Mouse (Mus musculus): ENCODE measurements around the gene Kidins220. TPM values are rescaled to one million over a fixed set of nuclear protein-coding genes. Genes with fewer than 3 reads are reported as not detected.

Kidins220 gene
- 13.4 and 28.3 TPM in 2 replicates for polyA plus RNA-seq (2012; rRNA removed)

DNA sequence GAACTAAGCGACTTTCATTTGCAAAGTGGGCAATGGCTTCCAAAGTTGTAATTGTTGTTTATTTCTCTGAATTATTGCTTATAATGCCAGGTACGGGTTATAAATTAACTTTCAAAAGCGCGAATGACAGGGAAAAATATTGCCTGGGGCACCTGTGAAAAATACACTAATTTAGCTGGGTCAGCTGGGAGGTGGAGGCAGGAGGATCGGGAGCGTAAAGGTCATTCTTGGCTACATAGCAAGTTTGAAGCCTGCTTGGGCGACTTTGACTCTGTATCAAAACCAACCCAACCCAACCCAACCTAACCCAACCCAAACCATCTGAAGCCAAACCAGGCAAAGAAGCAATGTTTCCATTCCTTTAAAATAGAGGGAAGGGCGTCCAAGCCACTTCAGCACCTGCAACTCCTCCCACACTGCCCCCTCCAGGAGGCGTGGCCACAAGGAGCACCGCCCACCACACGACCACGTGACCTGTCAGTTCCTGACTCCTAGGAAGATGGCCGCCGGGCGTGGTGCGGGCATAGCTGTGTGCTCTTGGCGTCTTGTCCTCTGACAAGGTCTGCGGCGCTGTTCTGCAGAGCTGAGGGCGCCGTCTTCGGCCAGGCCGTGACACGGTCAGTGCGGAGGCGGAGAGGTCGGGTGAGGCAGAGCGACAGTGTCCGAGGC is at the start of gene Kidins220:
Gene Kidins220, plus strand, starts transcription at position 480 of the 669 bp plus-strand sequence.
- 6% methylated on average over 28 of the region's 29 CpGs for WGBS
- H3K36me3 ChIP-seq (ENCODE audit: control insufficient read depth, insufficient read depth, low read length): no peaks in the 10 kb centered on the region
- peaks cover 5% of the 10 kb centered on the region for H3K4me1 ChIP-seq (ENCODE audit: control insufficient read depth, insufficient read depth, insufficient read length, low read length)
- peak within 1 kb of the TSS; percentile 75 for H3K27ac ChIP-seq (ENCODE audit: insufficient read depth, low read depth, low read length)
- peak within 1 kb of the TSS; percentile 75 for H3K4me3 ChIP-seq (ENCODE audit: low read depth, low read length)
- TF ChIP-seq CTCF (IDR thresholded peaks at IDR 0.05; ENCODE audit: extremely low read depth, insufficient read length, insufficient replicate concordance, low read depth, low read length): no peak
- peak; percentile 76 for TF ChIP-seq POLR2A (IDR thresholded peaks at IDR 0.05; ENCODE audit: low read depth, low read length)
- H3K27me3 ChIP-seq (ENCODE audit: control insufficient read depth, insufficient read depth, low read length): no peaks in the 10 kb centered on the region

DNA sequence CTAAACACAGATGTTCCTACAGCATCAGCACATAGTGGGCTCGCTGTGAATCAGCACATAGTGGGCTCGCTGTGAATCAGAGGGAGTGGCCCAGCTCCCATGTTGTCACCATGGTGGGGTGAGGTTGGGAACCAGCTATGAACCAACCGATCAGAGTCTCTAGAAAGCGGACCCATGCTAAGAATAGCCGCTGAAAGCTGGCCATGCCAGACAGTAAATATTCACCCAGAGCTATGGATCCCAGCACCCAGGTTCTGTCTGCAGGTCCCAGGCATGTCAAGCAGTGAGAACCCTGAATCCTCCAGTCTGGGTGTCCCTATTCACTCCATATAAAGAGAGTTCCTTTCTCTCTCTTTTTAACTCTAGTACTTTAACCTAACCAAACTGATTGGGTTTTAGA is 49.4 kb upstream of the Kidins220 start:
- H3K27ac ChIP-seq (ENCODE audit: insufficient read depth, low read depth, low read length): no peak overlapping the region
- H3K4me1 ChIP-seq (ENCODE audit: control insufficient read depth, insufficient read depth, insufficient read length, low read length): no peaks in the 10 kb centered on the region
- H3K4me3 ChIP-seq (ENCODE audit: low read depth, low read length): no peak overlapping the region
- WGBS: 77% methylated on average over 5 of the region's 5 CpGs
- H3K27me3 ChIP-seq (ENCODE audit: control insufficient read depth, insufficient read depth, low read length): no peaks in the 10 kb centered on the region
- no peak for TF ChIP-seq CTCF (IDR thresholded peaks at IDR 0.05; ENCODE audit: extremely low read depth, insufficient read length, insufficient replicate concordance, low read depth, low read length)
- no peak for TF ChIP-seq POLR2A (IDR thresholded peaks at IDR 0.05; ENCODE audit: low read depth, low read length)
- no peaks in the 10 kb centered on the region for H3K36me3 ChIP-seq (ENCODE audit: control insufficient read depth, insufficient read depth, low read length)

DNA sequence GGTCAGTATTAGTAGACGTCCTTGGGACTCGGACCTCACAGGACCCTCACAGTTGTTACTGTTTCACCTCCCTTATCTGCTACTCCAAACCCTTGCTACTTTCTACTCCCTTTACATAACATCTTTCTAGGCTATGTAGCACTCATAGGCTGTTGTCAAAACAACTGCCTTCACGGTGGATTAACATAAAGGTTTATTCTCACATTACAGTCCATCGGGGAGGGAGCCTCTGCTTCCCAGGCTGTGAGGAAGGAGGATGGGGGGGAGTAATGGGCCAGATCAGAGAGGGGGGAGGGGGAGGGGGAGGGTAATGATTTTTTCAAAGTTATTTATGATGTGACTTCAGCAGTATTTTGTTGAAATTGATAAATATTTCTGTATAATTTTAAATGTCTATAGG is 49.0 kb upstream of the Kidins220 start:
- no peak for TF ChIP-seq CTCF (IDR thresholded peaks at IDR 0.05; ENCODE audit: extremely low read depth, insufficient read length, insufficient replicate concordance, low read depth, low read length)
- TF ChIP-seq POLR2A (IDR thresholded peaks at IDR 0.05; ENCODE audit: low read depth, low read length): no peak
- 73% methylated on average over 4 of the region's 4 CpGs for WGBS
- H3K27ac ChIP-seq (ENCODE audit: insufficient read depth, low read depth, low read length): no peak overlapping the region
- H3K27me3 ChIP-seq (ENCODE audit: control insufficient read depth, insufficient read depth, low read length): no peaks in the 10 kb centered on the region
- H3K4me1 ChIP-seq (ENCODE audit: control insufficient read depth, insufficient read depth, insufficient read length, low read length): no peaks in the 10 kb centered on the region
- H3K4me3 ChIP-seq (ENCODE audit: low read depth, low read length): no peak overlapping the region
- no peaks in the 10 kb centered on the region for H3K36me3 ChIP-seq (ENCODE audit: control insufficient read depth, insufficient read depth, low read length)

DNA sequence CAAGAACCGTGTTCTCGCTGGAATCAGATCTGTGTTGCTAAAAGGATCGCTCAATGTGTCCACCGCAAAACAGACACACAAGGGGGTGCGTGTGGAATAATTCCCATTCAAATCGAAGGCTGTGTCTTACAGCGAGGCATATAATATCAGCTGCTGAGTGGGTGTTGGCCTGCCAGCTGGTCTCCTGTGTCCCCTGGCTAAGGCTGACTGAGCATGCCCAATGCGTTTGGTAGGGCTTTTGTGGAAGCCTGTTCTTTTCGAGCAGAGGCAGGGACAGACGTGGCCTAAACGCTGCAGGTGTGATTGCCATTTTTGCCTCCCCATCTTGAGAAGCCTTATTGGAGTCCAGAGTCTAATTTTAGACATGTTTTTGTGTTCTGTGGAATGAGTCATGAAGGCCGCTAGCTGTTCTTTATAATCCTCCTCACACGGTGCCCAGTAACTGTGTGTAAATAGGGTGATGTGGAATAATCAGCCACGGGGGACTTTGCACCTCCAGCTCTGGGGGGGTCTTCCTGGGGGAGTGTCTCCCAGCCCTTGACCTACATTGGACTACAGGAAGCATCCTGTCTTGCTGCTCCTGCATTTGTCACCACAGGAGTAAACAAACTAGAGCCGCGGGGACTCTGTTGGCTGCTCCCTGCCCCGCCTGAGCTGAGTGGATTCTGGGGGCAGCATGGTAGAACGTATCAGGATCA is 46.5 kb upstream of the Kidins220 start:
- no peak for TF ChIP-seq POLR2A (IDR thresholded peaks at IDR 0.05; ENCODE audit: low read depth, low read length)
- TF ChIP-seq CTCF (IDR thresholded peaks at IDR 0.05; ENCODE audit: extremely low read depth, insufficient read length, insufficient replicate concordance, low read depth, low read length): no peak
- Histone ChIP-seq H3K27me3 (ENCODE audit: control insufficient read depth, insufficient read depth, low read length) (no peaks in the 10 kb centered on the region), H3K4me1 (ENCODE audit: control insufficient read depth, insufficient read depth, insufficient read length, low read length) (no peaks in the 10 kb centered on the region), H3K27ac (ENCODE audit: insufficient read depth, low read depth, low read length) (no peak overlapping the region), H3K4me3 (ENCODE audit: low read depth, low read length) (no peak overlapping the region), H3K36me3 (ENCODE audit: control insufficient read depth, insufficient read depth, low read length) (no peaks in the 10 kb centered on the region)
- 47% methylated on average over 18 of the region's 18 CpGs for WGBS

DNA sequence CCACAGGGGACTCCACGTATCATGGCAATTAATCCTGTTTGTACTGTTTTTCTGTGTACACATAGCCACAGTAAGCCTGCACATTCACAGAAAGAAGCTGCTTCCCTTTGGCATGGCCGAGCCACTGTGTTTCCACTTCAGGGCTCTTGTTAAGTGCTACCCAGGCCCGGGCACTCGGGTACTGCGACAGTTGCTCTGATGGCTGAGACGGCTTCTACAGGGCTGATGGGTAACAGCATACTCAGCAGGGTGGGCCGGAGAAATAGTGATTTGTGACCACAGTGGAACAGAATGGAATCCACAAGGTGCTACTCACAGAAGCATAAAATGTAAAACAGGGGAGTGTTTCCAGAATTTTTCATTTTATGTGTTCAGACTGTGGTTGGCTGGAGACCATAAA is 45.7 kb upstream of the Kidins220 start:
- Histone ChIP-seq H3K27me3 (ENCODE audit: control insufficient read depth, insufficient read depth, low read length) (no peaks in the 10 kb centered on the region), H3K36me3 (ENCODE audit: control insufficient read depth, insufficient read depth, low read length) (no peaks in the 10 kb centered on the region), H3K27ac (ENCODE audit: insufficient read depth, low read depth, low read length) (no peak overlapping the region), H3K4me1 (ENCODE audit: control insufficient read depth, insufficient read depth, insufficient read length, low read length) (no peaks in the 10 kb centered on the region), H3K4me3 (ENCODE audit: low read depth, low read length) (no peak overlapping the region)
- TF ChIP-seq CTCF (IDR thresholded peaks at IDR 0.05; ENCODE audit: extremely low read depth, insufficient read length, insufficient replicate concordance, low read depth, low read length): no peak
- TF ChIP-seq POLR2A (IDR thresholded peaks at IDR 0.05; ENCODE audit: low read depth, low read length): no peak
- 89% methylated on average over 7 of the region's 7 CpGs for WGBS

DNA sequence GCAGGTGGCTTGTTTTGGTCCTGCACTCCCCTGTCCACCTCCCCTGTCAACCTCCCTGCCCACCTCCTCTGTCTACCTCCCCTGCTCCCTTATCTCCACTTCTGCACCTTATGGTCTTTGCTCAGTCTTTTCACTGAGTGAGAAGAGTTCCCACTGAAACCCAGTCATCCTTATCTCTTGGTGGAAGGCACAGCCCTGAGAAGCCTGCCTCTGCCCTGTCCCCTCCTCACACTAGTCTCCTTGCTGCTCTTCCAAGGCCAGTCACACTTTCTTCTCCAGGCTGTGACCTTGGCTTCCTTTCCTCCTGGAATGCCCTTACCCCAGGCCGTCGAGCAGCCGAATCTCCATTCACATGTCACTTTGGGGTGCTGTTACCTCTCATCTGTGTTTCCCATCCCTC is 44.0 kb upstream of the Kidins220 start:
- Histone ChIP-seq H3K4me1 (ENCODE audit: control insufficient read depth, insufficient read depth, insufficient read length, low read length) (no peaks in the 10 kb centered on the region), H3K27ac (ENCODE audit: insufficient read depth, low read depth, low read length) (no peak overlapping the region), H3K4me3 (ENCODE audit: low read depth, low read length) (no peak overlapping the region), H3K36me3 (ENCODE audit: control insufficient read depth, insufficient read depth, low read length) (no peaks in the 10 kb centered on the region), H3K27me3 (ENCODE audit: control insufficient read depth, insufficient read depth, low read length) (no peaks in the 10 kb centered on the region)
- no peak for TF ChIP-seq CTCF (IDR thresholded peaks at IDR 0.05; ENCODE audit: extremely low read depth, insufficient read length, insufficient replicate concordance, low read depth, low read length)
- no peak for TF ChIP-seq POLR2A (IDR thresholded peaks at IDR 0.05; ENCODE audit: low read depth, low read length)
- 53% methylated on average over 3 of the region's 3 CpGs for WGBS

DNA sequence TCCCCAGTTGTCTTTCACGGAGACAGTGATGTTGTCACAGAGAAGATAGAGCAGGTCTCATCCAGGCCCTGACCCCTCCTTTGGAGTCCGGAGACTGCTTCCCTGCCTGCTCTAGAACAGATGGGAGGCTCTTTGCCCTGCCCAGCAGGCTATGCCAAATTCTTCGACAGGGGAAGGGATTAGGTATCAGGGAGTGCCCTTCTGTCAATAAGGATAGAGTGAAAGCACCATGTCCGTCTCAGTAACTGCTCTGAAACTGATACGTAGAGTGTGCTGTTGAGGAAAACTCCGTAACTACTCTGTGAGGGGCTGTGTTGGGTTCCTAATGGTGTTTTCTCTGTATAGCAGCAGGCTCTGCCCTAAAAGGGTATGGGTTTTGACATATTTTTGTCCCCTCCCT is 42.6 kb upstream of the Kidins220 start:
- Histone ChIP-seq H3K27ac (ENCODE audit: insufficient read depth, low read depth, low read length) (no peak overlapping the region), H3K27me3 (ENCODE audit: control insufficient read depth, insufficient read depth, low read length) (no peaks in the 10 kb centered on the region), H3K36me3 (ENCODE audit: control insufficient read depth, insufficient read depth, low read length) (no peaks in the 10 kb centered on the region), H3K4me3 (ENCODE audit: low read depth, low read length) (no peak overlapping the region), H3K4me1 (ENCODE audit: control insufficient read depth, insufficient read depth, insufficient read length, low read length) (no peaks in the 10 kb centered on the region)
- TF ChIP-seq CTCF (IDR thresholded peaks at IDR 0.05; ENCODE audit: extremely low read depth, insufficient read length, insufficient replicate concordance, low read depth, low read length) (no peak), POLR2A (IDR thresholded peaks at IDR 0.05; ENCODE audit: low read depth, low read length) (no peak)
- 43% methylated on average over 6 of the region's 6 CpGs for WGBS

Data from small intestine, adult 2 months (tissue).